Mouse (Mus musculus) urinary bladder, postnatal 14 days (tissue): ENCODE results near the gene Tbc1d17.

Experiments
- DNase-seq: peaks from one replicate; pipeline ENCODE4 v3.0.0; 2021; ENCODE audit warnings: low spot score

Gene Tbc1d17

GRCm38 (mm10) chr7:44852259-44853027 lies 3.6 kb upstream of the Tbc1d17 start:
- DNase-seq = no peak

GRCm38 (mm10) chr7:44851625-44852234 lies 2.9 kb upstream of the Tbc1d17 start:
- DNase-seq = no peak

- DNase-seq = no peak
Measured at GRCm38 (mm10) chr7:44850789-44851624, 2.1 kb upstream of the Tbc1d17 start.

- peak; percentile 79 for DNase-seq
Measured at GRCm38 (mm10) chr7:44850146-44850545, 1.3 kb upstream of the Tbc1d17 start.

GRCm38 (mm10) chr7:44849416-44850111 lies 685 bp upstream of the Tbc1d17 start:
- peak; percentile 91 for DNase-seq

- DNase-seq = no peak
Measured at GRCm38 (mm10) chr7:44847772-44848171, 1.1 kb downstream of the Tbc1d17 start.

- no peak for DNase-seq
Measured at GRCm38 (mm10) chr7:44846804-44847203, 2.1 kb downstream of the Tbc1d17 start.

- DNase-seq = no peak
Measured at GRCm38 (mm10) chr7:44845006-44845405, 3.9 kb downstream of the Tbc1d17 start.

GRCm38 (mm10) chr7:44841825-44842463 lies 6.9 kb downstream of the Tbc1d17 start:
- DNase-seq = no peak

- no peak for DNase-seq
Measured at GRCm38 (mm10) chr7:44840426-44840825, 8.5 kb downstream of the Tbc1d17 start.

GRCm38 (mm10) chr7:44839491-44840191 lies 9.2 kb downstream of the Tbc1d17 start:
- peak; percentile 34 for DNase-seq

- no peak for DNase-seq
Measured at GRCm38 (mm10) chr7:44839171-44839490, 9.7 kb downstream of the Tbc1d17 start.

GRCm38 (mm10) chr7:44838073-44838472 lies 10.8 kb downstream of the Tbc1d17 start:
- DNase-seq = no peak

GRCm38 (mm10) chr7:44836423-44837053 lies 12.3 kb downstream of the Tbc1d17 start:
- no peak for DNase-seq

- DNase-seq = no peak
Measured at GRCm38 (mm10) chr7:44836016-44836404, 12.9 kb downstream of the Tbc1d17 start.

- no peak for DNase-seq
Measured at GRCm38 (mm10) chr7:44835373-44836015, 13.4 kb downstream of the Tbc1d17 start.

- DNase-seq = no peak
Measured at GRCm38 (mm10) chr7:44832763-44833162, 16.1 kb downstream of the Tbc1d17 start.

- no peak for DNase-seq
Measured at GRCm38 (mm10) chr7:44828706-44829105, 20.2 kb downstream of the Tbc1d17 start.

- DNase-seq = no peak
Measured at GRCm38 (mm10) chr7:44826771-44827170, 22.1 kb downstream of the Tbc1d17 start.

- DNase-seq = peak; percentile 81
Measured at GRCm38 (mm10) chr7:44824872-44825271, 24.0 kb downstream of the Tbc1d17 start.
